Mouse (Mus musculus) left cerebral cortex, adult 18-20 months (tissue): ENCODE measurements around the gene Safb. TPM values are rescaled to one million over a fixed set of nuclear protein-coding genes. Genes with fewer than 3 reads are reported as not detected.

ENCODE experiments used
- DNase-seq, 2 experiments: peaks; one replicate each; pipeline ENCODE4 v3.0.0; 2021 to 2022; ENCODE audit warnings: low spot score in 2 of 2, mixed read lengths in 1 of 2
- long read RNA-seq, 2 experiments: library from polyadenylated mRNA; stranded (forward); transcript quantifications; one replicate each; pipeline ENCODE4 v2.0.0; 2021
- total RNA-seq, 2 experiments: library from RNA; stranded (reverse); gene quantifications; 2 replicates each; pipeline ENCODE4 v1.2.3; 2021

Gene Safb
- 100 to 1,000 TPM; 158 to 159 TPM for total RNA-seq
- long read RNA-seq, experiment 1, transcript Safb-201 (21 exons, 3,106 nt), result major isoform, 100 of 148 reads
- long read RNA-seq, experiment 1, transcript Safb-207 (21 exons, 3,122 nt), result minor isoform, 6 of 148 reads
- long read RNA-seq, experiment 1, partial matches to known transcripts, result 11 of 148 reads
- long read RNA-seq, experiment 1, other reads (novel, unspliced or antisense), result 27 of 148 reads
- long read RNA-seq, experiment 2, transcript Safb-201 (21 exons, 3,106 nt), result major isoform, 56 of 99 reads
- long read RNA-seq, experiment 2, transcript Safb-207 (21 exons, 3,122 nt), result minor isoform, 7 of 99 reads
- long read RNA-seq, experiment 2, partial matches to known transcripts, result 15 of 99 reads
- long read RNA-seq, experiment 2, other reads (novel, unspliced or antisense), result 15 of 99 reads

DNA sequence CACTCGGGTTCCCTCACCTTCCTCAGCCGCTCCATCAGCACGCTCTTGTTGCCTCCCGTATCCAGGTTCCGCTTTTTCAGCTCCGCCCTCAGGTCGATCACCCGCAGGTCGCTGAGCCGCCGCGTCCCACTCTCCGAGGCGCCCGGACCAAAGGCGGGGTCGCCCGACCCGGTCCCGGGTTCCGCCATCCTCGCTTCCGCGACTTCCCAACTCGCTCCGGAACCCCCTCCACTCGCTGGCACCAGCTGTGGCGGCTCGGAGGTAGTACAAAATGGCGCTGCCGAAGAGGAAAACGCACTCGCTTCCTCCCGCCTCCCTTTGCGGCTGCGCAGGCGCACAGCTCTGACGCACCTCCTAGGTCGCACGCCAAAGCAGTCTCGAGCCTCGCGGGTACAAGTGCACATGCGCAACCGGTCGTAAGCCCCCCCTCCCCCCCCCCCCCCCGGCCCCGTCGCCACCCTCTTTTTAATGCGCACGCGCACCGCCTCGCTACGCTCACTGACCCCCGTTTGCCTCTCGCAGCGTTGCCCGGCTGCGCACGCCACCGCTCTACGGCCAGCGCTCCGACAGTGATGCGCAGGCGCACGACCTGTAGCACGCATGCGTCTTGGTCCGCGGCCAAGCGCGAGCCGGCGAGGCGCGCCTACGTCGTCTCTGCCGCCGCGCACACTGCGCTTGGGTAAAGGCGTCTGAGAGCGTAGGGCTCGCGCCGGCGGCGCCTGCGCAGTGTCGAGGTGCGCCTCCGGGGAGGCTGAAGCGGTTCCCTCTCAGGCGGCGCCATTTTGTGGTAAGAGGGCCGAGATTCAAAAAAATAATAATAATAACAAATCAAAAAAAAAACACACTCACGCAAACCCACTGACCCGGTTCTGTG lies at the start of gene Safb, which contains the start of gene Safb2:
Safb (plus strand) TSS at position 569 of the 874 bp plus-strand sequence.
Safb2 (minus strand) TSS at position 329 of the 874 bp plus-strand sequence.
- DNase-seq, result peak; percentile 99

DNA sequence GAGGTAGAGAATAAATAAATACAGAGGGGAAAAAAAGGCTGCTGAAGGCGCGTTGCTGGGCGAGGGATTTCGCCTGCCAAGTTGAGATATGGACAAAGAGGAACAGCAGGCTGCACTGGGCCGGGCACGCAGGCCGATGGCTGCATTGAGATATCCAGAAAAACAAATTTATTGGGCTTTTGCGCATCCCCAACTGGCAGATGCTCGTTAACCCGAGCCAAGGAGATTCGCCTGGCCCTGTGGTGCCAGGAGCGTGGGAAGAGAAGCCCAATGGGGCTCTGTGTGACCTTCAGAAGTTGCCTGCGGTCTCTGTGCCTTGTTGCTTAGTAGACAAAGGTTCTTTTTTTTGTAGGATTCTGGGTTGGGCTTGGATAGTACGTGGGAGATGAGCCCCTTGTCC lies 48.4 kb upstream of the Safb start:
- DNase-seq, result no peak

DNA sequence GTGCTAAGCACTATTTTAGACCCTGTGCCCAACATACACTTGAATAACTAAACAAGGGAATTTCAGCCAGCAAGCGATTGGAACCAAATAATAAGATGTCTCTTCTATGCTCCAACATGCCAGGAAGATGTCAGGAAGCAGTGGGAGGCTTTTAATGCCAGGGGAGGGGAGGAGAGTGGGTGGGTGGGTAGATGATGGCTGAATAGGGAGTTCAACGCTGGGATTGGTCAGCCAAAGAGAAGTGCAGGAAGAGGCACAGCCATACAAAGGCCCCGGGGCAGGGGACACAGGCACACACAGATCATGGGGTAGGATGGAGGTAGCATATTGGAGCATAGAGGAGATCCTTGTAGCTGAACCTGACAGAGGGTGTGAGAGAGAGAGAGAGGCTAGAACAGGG lies 47.8 kb upstream of the Safb start:
- no peak for DNase-seq

DNA sequence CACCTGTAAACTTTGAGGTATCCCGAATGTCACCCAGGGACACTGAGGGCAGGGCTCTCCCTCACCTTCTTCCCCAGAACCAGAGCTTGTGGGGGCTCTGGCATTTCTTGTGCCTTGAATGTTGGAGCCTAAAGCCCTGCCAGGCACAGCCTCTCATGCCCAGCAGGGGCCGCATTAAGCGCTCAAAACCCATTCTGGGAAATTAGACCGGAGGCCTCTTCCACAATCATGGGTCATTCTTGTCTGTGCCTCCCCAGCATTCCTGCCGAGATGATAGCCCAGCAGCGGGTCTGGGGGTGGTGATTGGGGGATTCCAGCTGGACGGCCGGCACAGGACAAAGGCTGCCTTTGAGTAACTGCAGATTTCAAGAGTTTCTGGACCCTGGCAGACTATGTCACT lies 46.7 kb upstream of the Safb start:
- DNase-seq, result no peak

DNA sequence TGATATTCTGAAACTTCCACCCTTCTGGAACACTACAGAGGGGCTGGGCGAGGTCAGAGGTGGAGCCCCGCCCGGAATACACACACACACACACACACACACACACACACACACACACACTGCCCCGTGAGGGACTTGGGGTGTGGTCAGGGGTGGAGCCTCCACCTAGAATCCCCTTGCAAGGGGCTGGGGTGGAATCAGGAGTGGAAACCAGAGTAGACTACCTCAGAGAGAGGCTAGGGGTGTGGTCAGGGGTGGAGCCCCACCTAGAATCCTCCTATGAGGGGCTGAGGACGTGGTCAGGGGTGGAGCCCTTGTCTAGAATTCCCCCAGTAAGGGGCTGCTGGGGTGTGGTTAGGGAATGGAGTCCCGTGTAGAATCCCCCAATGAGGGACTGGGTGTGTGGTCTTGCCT lies 44.1 kb upstream of the Safb start:
- no peak for DNase-seq

DNA sequence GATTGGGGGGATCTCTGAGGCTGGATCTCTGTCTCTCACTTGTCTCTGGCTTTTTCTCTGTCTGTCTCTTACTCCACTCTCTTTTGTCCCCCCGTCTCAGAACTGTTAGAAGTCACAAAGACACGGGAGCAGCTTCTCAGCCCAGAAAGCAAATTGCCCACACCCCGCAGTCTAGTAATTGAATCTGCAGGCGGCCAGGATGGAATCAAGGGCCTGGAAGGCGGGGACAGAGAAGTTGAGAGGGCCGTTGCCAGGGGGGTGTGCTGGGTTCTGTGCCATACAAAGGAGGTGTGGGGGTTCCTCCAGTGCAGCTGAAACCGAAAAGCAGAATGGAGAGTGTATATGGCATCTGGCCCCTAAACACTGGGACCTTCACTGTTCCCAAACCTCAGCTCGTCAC lies 41.9 kb upstream of the Safb start:
- DNase-seq, result no peak

DNA sequence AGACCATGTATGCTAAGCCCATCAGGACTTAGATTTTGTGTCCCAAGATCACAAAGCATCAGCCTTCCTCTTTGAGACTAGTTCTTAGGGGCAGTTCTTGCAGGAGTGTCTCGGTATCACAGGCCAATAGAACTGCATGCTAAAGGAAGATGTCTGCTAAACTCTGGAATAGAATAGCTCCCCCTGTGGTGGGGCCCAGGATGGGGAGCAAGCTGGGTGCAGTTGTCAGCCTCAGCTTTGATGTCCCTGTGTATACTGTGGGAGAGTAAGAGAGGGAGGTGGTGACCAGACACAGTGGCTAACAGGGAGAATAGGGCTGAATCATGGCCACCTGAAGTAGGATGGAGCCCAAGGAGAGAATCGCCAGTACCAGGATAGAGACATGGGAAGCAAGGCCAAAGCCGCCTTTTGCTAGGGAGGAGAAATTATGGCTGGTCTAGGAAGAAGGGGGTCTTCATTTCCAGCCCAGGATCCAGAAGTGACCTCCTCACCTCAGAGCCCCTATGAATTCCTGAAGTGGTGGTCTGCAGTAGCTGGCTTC lies 40.9 kb upstream of the Safb start:
- DNase-seq, result no peak

DNA sequence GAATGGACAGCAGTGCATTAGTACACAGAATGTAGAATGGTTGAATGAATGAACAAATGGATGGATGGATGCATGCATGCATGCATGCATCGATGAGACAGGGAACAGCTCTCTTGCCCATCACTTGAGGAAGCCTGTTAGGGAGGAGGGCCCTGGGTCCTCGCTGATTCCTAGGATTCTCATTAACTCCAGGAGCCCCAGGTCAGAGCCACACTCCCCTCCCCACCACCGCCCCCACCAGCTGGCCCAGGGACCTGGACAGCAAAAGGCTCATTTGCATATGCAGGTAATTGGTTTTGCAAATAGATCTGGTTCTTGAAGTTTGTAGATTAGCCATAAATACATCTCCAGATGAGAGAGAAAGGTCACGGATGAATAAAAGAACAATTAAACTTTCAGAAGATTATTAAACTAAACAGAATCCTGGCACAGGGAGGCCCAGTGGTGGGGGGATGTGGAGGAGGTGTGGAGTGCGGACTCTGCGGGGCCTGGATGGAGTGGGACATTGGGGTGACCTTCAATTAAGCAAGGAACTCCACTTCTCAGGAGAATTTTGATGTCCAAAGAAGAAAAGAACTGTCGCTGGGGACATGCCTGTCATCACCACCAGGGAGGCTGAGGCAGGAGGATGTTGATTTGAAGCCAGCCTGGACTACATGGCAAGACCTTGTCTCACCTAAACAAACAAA lies 39.8 kb upstream of the Safb start:
- no peak for DNase-seq

DNA sequence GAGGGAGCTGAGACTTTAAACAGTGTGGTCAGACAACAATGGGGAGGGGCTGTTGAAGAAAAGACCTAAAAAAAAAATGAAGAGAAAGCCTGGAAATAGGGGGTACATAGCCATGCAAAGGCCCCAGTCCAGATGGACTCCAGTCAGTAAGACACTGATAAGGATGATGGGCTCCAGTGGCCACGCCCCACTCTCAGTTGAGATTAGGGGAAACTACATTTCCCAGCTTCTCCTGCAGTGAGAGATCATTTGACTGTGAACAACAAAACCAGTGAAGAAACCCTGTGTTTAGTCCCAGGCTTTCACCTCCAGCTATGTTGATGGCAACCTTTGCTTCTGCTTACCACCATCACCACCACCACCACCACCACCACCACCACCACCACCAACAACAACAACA lies 38.7 kb upstream of the Safb start:
- DNase-seq, result no peak

DNA sequence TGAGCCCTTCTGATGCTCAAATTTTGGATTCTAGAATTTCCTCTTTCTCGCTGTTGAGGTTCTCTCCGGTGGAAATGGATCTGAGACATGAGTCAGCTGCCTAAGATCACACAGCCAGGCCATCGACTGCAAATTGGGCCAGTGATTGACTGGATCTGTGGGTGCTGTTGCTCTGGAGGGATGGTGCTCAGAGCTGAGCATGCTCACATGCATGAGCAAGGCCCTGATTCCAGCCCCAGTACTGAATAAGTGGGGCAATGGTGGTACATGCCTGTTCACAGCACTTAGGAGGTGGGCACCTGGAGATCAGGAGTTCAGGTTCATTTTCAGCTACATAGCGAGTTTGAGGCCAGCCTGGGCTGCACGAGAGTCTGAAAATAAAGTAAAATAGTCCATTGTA lies 38.0 kb upstream of the Safb start:
- no peak for DNase-seq

DNA sequence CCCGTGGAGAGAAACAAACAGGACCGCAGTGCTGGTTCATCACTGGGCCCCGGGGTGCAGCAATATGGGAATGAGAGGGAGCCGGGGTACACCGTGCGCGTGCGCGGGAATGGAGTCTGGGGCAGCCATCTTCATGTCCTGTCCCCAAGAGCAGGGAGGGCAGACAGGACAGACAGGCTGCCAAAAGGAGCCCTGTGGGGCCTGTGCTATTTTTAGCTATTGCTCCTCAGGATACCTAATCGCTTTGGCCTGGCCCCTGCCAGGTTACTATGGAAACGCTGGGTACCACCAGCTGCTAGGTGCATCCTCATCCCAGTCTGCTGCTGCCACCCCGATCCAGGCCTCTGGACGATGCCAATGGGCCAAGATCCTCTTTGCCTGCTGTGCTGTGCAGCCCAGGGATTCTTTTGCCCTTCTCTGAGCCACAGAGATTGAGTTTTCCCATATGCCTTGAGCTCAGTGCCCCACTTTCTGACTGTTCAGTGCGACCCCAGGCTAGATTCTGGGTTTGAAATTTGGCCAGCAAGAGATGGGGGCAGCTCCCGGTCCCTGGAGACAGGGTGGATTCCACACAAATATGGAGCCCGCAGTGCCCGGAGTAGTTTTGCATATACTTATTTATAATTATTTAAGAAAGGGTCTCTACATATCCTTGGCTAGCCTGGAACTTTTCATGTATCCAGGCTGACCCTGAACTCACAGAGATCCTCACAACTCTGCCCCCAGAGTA lies 37.3 kb upstream of the Safb start:
- no peak for DNase-seq

DNA sequence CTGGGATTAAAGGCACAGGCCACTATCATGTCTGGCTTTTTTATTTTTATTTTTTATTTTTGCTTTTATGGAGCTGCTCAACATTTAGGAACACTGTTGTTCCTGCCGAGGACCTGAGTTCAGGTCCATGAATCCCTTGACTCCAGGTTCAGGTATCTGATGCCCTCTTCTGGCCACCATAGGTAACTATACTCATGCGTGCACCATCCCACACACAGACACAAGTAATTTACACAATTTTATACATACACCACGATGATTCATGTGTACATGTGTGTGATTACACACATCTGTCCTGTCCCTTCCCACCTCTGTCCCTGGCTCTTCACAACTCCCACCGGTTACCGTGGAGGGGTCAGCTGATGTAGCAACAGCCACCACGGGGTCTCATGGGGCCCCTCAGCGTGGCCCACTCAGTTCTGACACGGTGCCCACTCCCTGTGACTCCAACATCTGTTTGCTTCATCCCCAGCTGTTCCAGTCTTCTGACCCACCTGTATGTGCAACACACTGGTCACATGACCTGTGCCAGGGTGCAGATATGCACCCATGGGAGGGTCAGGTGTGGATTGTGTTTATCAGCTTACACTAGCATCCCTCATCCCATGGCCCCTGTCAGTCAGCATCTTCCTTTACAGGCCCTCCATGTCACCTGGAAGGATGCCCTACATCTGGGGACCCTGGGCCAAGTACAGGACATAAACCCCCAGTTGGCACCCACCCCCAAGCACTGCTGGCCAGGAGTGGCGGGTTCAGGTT lies 36.6 kb upstream of the Safb start:
- DNase-seq, result peak in 1 of 2 experiments; percentile 1

DNA sequence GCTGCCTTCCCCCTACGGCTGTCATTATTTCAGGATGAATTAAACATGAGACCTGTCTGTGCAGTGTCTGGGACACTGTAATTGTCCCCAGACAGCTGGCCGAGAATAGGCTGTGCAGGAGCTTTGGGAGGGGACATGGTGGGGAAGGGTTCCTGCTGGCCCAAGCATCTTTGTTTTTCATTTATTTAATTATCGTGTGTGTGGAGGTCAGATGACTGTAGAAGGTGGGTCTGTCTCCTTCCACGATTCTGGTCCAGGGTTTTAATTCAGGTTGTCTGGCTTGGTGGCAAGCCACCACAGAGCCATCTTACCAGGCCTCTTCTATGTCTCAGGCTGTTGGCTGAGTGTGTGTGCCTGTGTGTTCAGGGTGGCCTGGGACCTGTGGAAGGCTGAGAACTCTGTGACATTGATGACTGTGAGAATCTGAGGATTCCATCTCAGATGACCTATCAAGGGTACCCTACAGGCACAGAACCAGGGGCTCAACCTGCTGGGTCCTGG lies 36.0 kb upstream of the Safb start:
- no peak for DNase-seq

DNA sequence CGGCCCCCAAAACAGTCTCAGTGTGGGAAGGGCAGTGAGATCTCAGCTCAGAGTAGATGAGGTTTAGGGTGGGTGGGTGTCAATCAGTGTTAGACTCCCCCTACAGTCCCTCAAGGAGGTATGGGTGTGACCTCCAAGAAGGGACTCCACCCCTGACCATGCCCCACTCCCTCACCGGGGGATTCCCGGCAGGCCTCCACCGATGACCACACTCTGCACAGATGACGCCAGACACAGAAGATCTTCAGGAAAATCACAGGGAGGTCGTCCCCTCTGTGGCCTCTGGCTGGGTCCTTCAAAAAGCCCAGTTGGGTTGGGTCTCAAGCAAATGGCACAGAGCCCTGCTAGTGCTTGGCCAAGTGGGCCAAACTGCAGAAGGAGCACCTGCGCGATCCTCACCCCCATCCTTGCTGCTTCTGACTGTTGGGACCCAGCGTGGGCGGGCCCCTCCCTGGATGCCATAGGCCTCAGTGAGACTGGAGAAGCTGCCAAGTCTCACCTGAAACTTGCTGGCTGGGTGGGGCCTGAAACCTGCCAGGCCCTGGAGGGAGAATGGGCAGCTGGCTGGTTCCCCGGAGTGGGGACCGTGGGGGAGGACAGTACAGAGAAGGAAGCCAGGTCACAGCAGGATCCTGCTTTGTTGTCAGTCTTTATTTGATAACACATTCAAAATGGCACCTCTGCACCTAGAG lies 33.7 kb upstream of the Safb start:
- no peak for DNase-seq

DNA sequence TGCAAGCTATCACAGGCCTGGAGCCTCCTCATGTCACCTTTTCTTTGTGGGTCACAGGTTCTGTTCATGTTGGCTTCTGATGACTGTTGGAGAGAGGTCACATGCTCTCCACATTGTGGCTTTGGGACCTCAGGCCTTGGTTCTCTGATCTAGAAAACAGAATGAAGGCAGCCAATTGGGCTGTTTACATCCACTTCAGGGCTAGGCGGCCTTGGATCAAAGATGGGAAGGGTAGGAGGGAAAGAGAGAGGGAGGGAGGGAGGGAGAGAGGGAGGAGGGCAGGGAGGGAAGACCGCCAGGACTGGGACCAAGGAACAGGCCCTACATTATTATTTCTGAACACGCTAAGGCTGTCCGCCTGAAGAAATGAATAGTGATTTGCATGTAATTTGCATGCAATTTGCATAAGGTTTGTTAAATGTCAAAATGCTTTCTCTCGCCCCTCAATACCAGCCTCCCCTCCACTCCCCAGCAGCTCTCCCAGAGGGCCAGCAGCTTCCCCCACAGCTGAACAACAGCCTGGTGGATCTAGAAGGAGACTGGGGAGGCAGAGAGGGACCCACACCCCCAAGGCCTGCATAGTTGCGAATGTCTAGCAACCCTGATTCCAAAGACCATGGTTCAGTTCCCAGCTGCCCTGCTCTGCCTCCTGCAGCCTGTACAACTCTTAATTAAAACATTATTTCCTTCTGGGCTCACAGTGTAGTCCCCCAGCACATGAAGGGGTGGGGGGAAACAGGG lies 32.6 kb upstream of the Safb start:
- no peak for DNase-seq

DNA sequence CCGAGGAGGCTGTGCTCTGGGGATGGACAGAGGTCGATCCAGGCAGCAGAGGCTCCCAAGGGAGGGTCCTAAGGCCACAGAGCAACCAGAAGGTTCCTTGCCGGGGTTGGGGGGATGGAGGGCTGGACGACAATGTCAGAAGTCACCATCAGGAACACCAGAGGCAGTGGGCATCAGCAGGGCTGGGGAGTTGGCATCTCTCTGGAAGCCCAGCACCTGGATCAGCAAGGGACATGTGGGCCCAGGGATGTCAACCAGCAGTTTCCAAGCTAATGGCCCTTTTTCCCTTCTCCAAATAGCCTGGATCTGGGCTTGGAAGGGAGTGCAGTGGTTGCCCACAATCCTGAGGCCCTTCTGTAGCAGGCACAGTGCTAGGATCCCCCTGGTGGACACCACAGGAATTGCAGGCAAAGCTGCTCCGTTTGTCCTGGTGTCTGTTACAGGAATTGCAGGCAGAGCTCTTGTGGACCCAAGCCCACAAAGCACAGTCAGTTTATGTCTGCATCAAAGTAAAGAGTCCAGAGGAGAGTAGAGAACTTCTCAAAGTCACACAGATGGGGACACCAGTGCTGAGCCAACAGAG lies 31.8 kb upstream of the Safb start:
- DNase-seq, result peak; percentile 77 to 79

DNA sequence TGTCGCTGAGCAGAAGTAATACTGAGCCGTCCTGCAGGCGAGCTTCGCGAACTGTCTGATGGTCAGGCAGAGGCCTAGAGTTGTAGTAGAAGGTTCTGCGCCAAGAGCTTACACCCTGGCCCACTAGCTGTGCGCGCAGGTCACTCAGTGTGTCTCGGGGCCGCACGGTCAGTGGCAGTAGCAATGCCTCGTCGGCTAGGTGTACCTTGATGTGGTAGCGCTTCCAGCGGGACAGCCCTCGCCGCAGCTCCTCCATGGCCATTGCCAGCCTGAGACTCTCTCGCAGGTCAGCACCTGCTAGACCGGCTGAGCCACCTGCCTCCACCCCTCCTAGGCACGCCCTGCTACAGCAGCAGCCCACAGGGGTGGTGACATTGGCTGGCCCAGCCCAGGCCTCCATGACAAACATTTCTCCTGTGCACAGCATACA lies 30.5 kb upstream of the Safb start, which contains the start of gene Gm20219:
Gm20219 (minus strand) TSS at position 266 of the 430 bp plus-strand sequence.
- DNase-seq, result no peak

DNA sequence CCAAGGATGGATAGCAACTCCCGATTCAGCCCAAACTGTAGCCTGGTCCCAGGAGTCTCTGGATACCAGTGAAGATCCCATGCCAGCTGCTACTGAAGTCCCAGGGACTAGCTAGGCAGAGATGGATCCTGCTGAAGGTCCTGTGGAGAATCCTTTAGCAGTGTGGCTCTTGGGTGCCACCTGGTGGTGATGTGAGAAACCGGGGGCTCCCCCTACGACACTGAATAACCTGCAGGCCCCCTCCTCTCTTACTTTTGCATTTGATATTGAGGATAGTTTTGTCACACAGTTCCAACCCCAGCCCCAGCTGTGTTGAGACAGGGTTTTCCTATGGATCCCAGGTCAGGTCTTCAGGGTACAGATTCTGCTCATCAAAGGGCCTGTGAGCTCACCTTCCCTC lies 26.2 kb upstream of the Safb start:
- DNase-seq, result peak; percentile 70 to 75
